14 mouse cellular contexts compared by ENCODE assay signal in genomic region chr2:178337878-178338277, GRCm38 (mm10).
DNase-seq lines count a peak whose midpoint lies in the region; ATAC-seq and TF ChIP-seq lines count a peak whose summit lies in the region.
"Had no signal": no experiment of that assay in that cellular context is flagged by ENCODE, and none has a peak within 500 bp of the region (broad histone marks: within the 10 kb centered on the region; RNA-seq: fewer than 3 reads in every experiment).

No protein-coding gene starts in this region.

- no peaks in the 10 kb centered on the region for H3K36me3 ChIP-seq in kidney, postnatal 0 days (ENCODE audit: insufficient read depth, low read length)
- H3K36me3 ChIP-seq in kidney, adult 2 months (ENCODE audit: control insufficient read depth, insufficient read depth, low read length): no peaks in the 10 kb centered on the region
- H3K36me3 ChIP-seq in E14TG2a.4 (ENCODE audit: insufficient read depth, low read length): no peaks in the 10 kb centered on the region
- H3K36me3 ChIP-seq: liver, embryonic 13.5 days; stomach, embryonic 15.5 days had no signal

- no peak overlapping the region for H3K9ac ChIP-seq in kidney, postnatal 0 days (ENCODE audit: low read depth, low read length)
- H3K9ac ChIP-seq: liver, embryonic 13.5 days; neural tube, embryonic 12.5 days; stomach, embryonic 15.5 days had no signal

- no peak overlapping the region for H3K27ac ChIP-seq in kidney, postnatal 0 days
- H3K27ac ChIP-seq in kidney, adult 2 months (ENCODE audit: insufficient read depth, low read depth, low read length): no peak overlapping the region
- H3K27ac ChIP-seq: liver, embryonic 13.5 days; neural tube, embryonic 12.5 days; stomach, embryonic 15.5 days had no signal

- H3K4me3 ChIP-seq in kidney, postnatal 0 days (replicated peaks; ENCODE audit: low read depth, low read length): no peak overlapping the region
- H3K4me3 ChIP-seq in kidney, adult 2 months (ENCODE audit: insufficient read depth, low read depth, low read length): no peak overlapping the region
- no peak overlapping the region for H3K4me3 ChIP-seq in E14TG2a.4 (replicated peaks; ENCODE audit: low read length)
- H3K4me3 ChIP-seq: liver, embryonic 13.5 days; megakaryocyte, embryonic 14.5 days; neural tube, embryonic 12.5 days; stomach, embryonic 15.5 days had no signal

- no peak overlapping the region for H3K4me2 ChIP-seq in kidney, postnatal 0 days (ENCODE audit: low read length)
- H3K4me2 ChIP-seq: liver, embryonic 13.5 days; neural tube, embryonic 12.5 days; stomach, embryonic 15.5 days had no signal

- no peaks in the 10 kb centered on the region for H3K4me1 ChIP-seq in kidney, postnatal 0 days (replicated peaks; ENCODE audit: insufficient read depth, low read length)
- H3K4me1 ChIP-seq in kidney, adult 2 months (ENCODE audit: control insufficient read depth, insufficient read depth, low read length): no peaks in the 10 kb centered on the region
- no peaks in the 10 kb centered on the region for H3K4me1 ChIP-seq in E14TG2a.4 (replicated peaks; ENCODE audit: low read depth, low read length)
- H3K4me1 ChIP-seq: liver, embryonic 13.5 days; megakaryocyte, embryonic 14.5 days; neural tube, embryonic 12.5 days; stomach, embryonic 15.5 days had no signal

- peak; percentile 63 for TF ChIP-seq CTCF in kidney, postnatal 0 days (IDR thresholded peaks at IDR 0.05; ENCODE audit: low read depth)
- TF ChIP-seq CTCF in kidney, adult 2 months (conservative IDR thresholded peaks at IDR 0.05; ENCODE audit: insufficient read depth, insufficient read length, low read depth, low read length): no peak
- TF ChIP-seq CTCF in E14TG2a.4 (conservative IDR thresholded peaks at IDR 0.05; ENCODE audit: low read length): peak; percentile 67

- no peak for TF ChIP-seq POLR2A in kidney, adult 2 months (IDR thresholded peaks at IDR 0.05; ENCODE audit: low read depth, low read length)

- H3K9me3 ChIP-seq in kidney, postnatal 0 days (replicated peaks; ENCODE audit: low read length): no peaks in the 10 kb centered on the region
- H3K9me3 ChIP-seq in E14TG2a.4 (ENCODE audit: low read length): no peaks in the 10 kb centered on the region
- H3K9me3 ChIP-seq: liver, embryonic 13.5 days; megakaryocyte, embryonic 14.5 days; neural tube, embryonic 12.5 days; stomach, embryonic 15.5 days had no signal

- peak; percentile 34 for DNase-seq in embryo, embryonic 10 days (ENCODE audit: low spot score)
- no peak for DNase-seq in embryo, embryonic 9.5 days (ENCODE audit: extremely low spot score)
- DNase-seq in kidney, postnatal 0 days (ENCODE audit: low spot score): peak; percentile 14
- no peak for DNase-seq in kidney, adult 2 months
- no peak for DNase-seq in adrenal gland, adult 8-10 months
- DNase-seq in spleen, postnatal 36 days (ENCODE audit: low spot score in 2 of 2): no peak
- DNase-seq: kidney, postnatal 25 days; liver, embryonic 13.5 days had no signal

- ATAC-seq in kidney, postnatal 0 days (replicated peaks; ENCODE audit: low FRiP score, low read depth): no peak
- ATAC-seq in common myeloid progenitor, adult 5-6 weeks (replicated peaks; ENCODE audit: low read depth, poor library complexity, severe bottlenecking): 0 out of 2 replicates have a peak, but pooled peaks have one; percentile 50
- ATAC-seq: activated CD4-positive, CD25-positive, alpha-beta regulatory T cell, adult 4 months had no signal

- H3K27me3 ChIP-seq in kidney, postnatal 0 days (ENCODE audit: insufficient read depth, low read length): no peaks in the 10 kb centered on the region
- H3K27me3 ChIP-seq in kidney, adult 2 months (replicated peaks; ENCODE audit: control insufficient read depth, insufficient read depth, low read length): no peaks in the 10 kb centered on the region
- no peaks in the 10 kb centered on the region for H3K27me3 ChIP-seq in E14TG2a.4 (ENCODE audit: insufficient read depth, low read length)
- H3K27me3 ChIP-seq: liver, embryonic 13.5 days; neural tube, embryonic 12.5 days; stomach, embryonic 15.5 days had no signal

- 33% methylated on average over 1 of the region's 1 CpGs for WGBS in kidney, postnatal 0 days
- WGBS in kidney, adult 2 months: 42% methylated on average over 1 of the region's 1 CpGs

Comparison
In these comparisons a context has a peak if more than half of its experiments do, and no peak if none do; other contexts are left out.
1. DNase-seq: peak in embryo, embryonic 10 days (single experiment) and kidney, postnatal 0 days (single experiment); none in embryo, embryonic 9.5 days (single experiment), kidney, adult 2 months (single experiment), adrenal gland, adult 8-10 months (single experiment) and spleen, postnatal 36 days (0 of 2).